Mouse (Mus musculus): ENCODE data around the gene Zfp697. TPM values are rescaled to one million over a fixed set of nuclear protein-coding genes. Genes with fewer than 3 reads are reported as not detected.

Zfp697 gene
- polyA plus RNA-seq, 1 experiment from 2014 or later, result 5.4 TPM

- H3K27me3 ChIP-seq (ENCODE audit: control insufficient read depth, insufficient read depth, low read length), result no peaks in the 10 kb centered on the region
- H3K36me3 ChIP-seq (ENCODE audit: control insufficient read depth, insufficient read depth, low read length), result no peaks in the 10 kb centered on the region
- no peaks in the 10 kb centered on the region for H3K9me3 ChIP-seq (replicated peaks; ENCODE audit: control insufficient read depth, low read length)
- H3K9ac ChIP-seq (ENCODE audit: low read length), result no peak overlapping the region
- ATAC-seq (ENCODE audit: insufficient read depth, low FRiP score), result no peak
- H3K27ac ChIP-seq (ENCODE audit: low read length), result no peak overlapping the region
- H3K4me2 ChIP-seq (ENCODE audit: low read depth, low read length), result no peak overlapping the region
- WGBS, result 84% methylated on average over 17 of the region's 17 CpGs
- no peak overlapping the region for H3K4me3 ChIP-seq (replicated peaks; ENCODE audit: low read length)
- peaks cover 22% of the 10 kb centered on the region for H3K4me1 ChIP-seq (ENCODE audit: control insufficient read depth, insufficient read depth, low read length)
Measured at GRCm38 (mm10) chr3:98340818-98341594, 41.3 kb upstream of the Zfp697 start.

GRCm38 (mm10) chr3:98343235-98343634 lies 39.0 kb upstream of the Zfp697 start:
- Histone ChIP-seq H3K36me3 (ENCODE audit: control insufficient read depth, insufficient read depth, low read length) (no peaks in the 10 kb centered on the region), H3K4me2 (ENCODE audit: low read depth, low read length) (no peak overlapping the region), H3K9ac (ENCODE audit: low read length) (no peak overlapping the region), H3K4me1 (ENCODE audit: control insufficient read depth, insufficient read depth, low read length) (0 out of 2 replicates have a peak, but pooled peaks cover 3% of the 10 kb centered on the region), H3K27ac (ENCODE audit: low read length) (no peak overlapping the region), H3K27me3 (ENCODE audit: control insufficient read depth, insufficient read depth, low read length) (no peaks in the 10 kb centered on the region), H3K4me3 (replicated peaks; ENCODE audit: low read length) (no peak overlapping the region), H3K9me3 (replicated peaks; ENCODE audit: control insufficient read depth, low read length) (no peaks in the 10 kb centered on the region)
- 77% methylated on average over 3 of the region's 3 CpGs for WGBS
- no peak for ATAC-seq (ENCODE audit: insufficient read depth, low FRiP score)

GRCm38 (mm10) chr3:98348106-98348505 lies 34.2 kb upstream of the Zfp697 start:
- Histone ChIP-seq H3K9ac (ENCODE audit: low read length) (no peak overlapping the region), H3K9me3 (replicated peaks; ENCODE audit: control insufficient read depth, low read length) (no peaks in the 10 kb centered on the region), H3K36me3 (ENCODE audit: control insufficient read depth, insufficient read depth, low read length) (no peaks in the 10 kb centered on the region), H3K4me1 (ENCODE audit: control insufficient read depth, insufficient read depth, low read length) (no peaks in the 10 kb centered on the region), H3K27me3 (ENCODE audit: control insufficient read depth, insufficient read depth, low read length) (0 out of 2 replicates have a peak, but pooled peaks cover 4% of the 10 kb centered on the region), H3K27ac (ENCODE audit: low read length) (no peak overlapping the region), H3K4me3 (replicated peaks; ENCODE audit: low read length) (no peak overlapping the region), H3K4me2 (ENCODE audit: low read depth, low read length) (no peak overlapping the region)
- WGBS, result 65% methylated on average over 6 of the region's 6 CpGs
- no peak for ATAC-seq (ENCODE audit: insufficient read depth, low FRiP score)

GRCm38 (mm10) chr3:98348705-98349104 lies 33.6 kb upstream of the Zfp697 start:
- Histone ChIP-seq H3K27ac (ENCODE audit: low read length) (no peak overlapping the region), H3K27me3 (ENCODE audit: control insufficient read depth, insufficient read depth, low read length) (0 out of 2 replicates have a peak, but pooled peaks cover 4% of the 10 kb centered on the region), H3K36me3 (ENCODE audit: control insufficient read depth, insufficient read depth, low read length) (no peaks in the 10 kb centered on the region), H3K9me3 (replicated peaks; ENCODE audit: control insufficient read depth, low read length) (no peaks in the 10 kb centered on the region), H3K4me1 (ENCODE audit: control insufficient read depth, insufficient read depth, low read length) (no peaks in the 10 kb centered on the region), H3K4me2 (ENCODE audit: low read depth, low read length) (no peak overlapping the region), H3K9ac (ENCODE audit: low read length) (no peak overlapping the region), H3K4me3 (replicated peaks; ENCODE audit: low read length) (no peak overlapping the region)
- WGBS, result 17% methylated on average over 7 of the region's 8 CpGs
- ATAC-seq (ENCODE audit: insufficient read depth, low FRiP score), result no peak

- H3K9me3 ChIP-seq (replicated peaks; ENCODE audit: control insufficient read depth, low read length), result no peaks in the 10 kb centered on the region
- ATAC-seq (ENCODE audit: insufficient read depth, low FRiP score), result no peak
- H3K27me3 ChIP-seq (ENCODE audit: control insufficient read depth, insufficient read depth, low read length), result 0 out of 2 replicates have a peak, but pooled peaks cover 4% of the 10 kb centered on the region
- no peak overlapping the region for H3K4me3 ChIP-seq (replicated peaks; ENCODE audit: low read length)
- no peaks in the 10 kb centered on the region for H3K4me1 ChIP-seq (ENCODE audit: control insufficient read depth, insufficient read depth, low read length)
- H3K36me3 ChIP-seq (ENCODE audit: control insufficient read depth, insufficient read depth, low read length), result no peaks in the 10 kb centered on the region
- 28% methylated on average over 7 of the region's 7 CpGs for WGBS
- no peak overlapping the region for H3K4me2 ChIP-seq (ENCODE audit: low read depth, low read length)
- no peak overlapping the region for H3K9ac ChIP-seq (ENCODE audit: low read length)
- no peak overlapping the region for H3K27ac ChIP-seq (ENCODE audit: low read length)
Measured at GRCm38 (mm10) chr3:98353892-98354291, 28.4 kb upstream of the Zfp697 start.

GRCm38 (mm10) chr3:98355344-98356025 lies 26.8 kb upstream of the Zfp697 start:
- H3K4me1 ChIP-seq (ENCODE audit: control insufficient read depth, insufficient read depth, low read length), result no peaks in the 10 kb centered on the region
- ATAC-seq (ENCODE audit: insufficient read depth, low FRiP score), result no peak
- no peak overlapping the region for H3K9ac ChIP-seq (ENCODE audit: low read length)
- H3K4me2 ChIP-seq (ENCODE audit: low read depth, low read length), result no peak overlapping the region
- H3K36me3 ChIP-seq (ENCODE audit: control insufficient read depth, insufficient read depth, low read length), result no peaks in the 10 kb centered on the region
- H3K9me3 ChIP-seq (replicated peaks; ENCODE audit: control insufficient read depth, low read length), result no peaks in the 10 kb centered on the region
- no peak overlapping the region for H3K27ac ChIP-seq (ENCODE audit: low read length)
- H3K27me3 ChIP-seq (ENCODE audit: control insufficient read depth, insufficient read depth, low read length), result 0 out of 2 replicates have a peak, but pooled peaks cover 4% of the 10 kb centered on the region
- no peak overlapping the region for H3K4me3 ChIP-seq (replicated peaks; ENCODE audit: low read length)
- WGBS, result 59% methylated on average over 10 of the region's 10 CpGs

- H3K4me2 ChIP-seq (ENCODE audit: low read depth, low read length), result no peak overlapping the region
- no peak overlapping the region for H3K27ac ChIP-seq (ENCODE audit: low read length)
- no peaks in the 10 kb centered on the region for H3K36me3 ChIP-seq (ENCODE audit: control insufficient read depth, insufficient read depth, low read length)
- H3K9me3 ChIP-seq (replicated peaks; ENCODE audit: control insufficient read depth, low read length), result no peaks in the 10 kb centered on the region
- H3K4me1 ChIP-seq (ENCODE audit: control insufficient read depth, insufficient read depth, low read length), result no peaks in the 10 kb centered on the region
- WGBS, result 59% methylated on average over 6 of the region's 6 CpGs
- ATAC-seq (ENCODE audit: insufficient read depth, low FRiP score), result no peak
- H3K27me3 ChIP-seq (ENCODE audit: control insufficient read depth, insufficient read depth, low read length), result no peaks in the 10 kb centered on the region
- no peak overlapping the region for H3K4me3 ChIP-seq (replicated peaks; ENCODE audit: low read length)
- no peak overlapping the region for H3K9ac ChIP-seq (ENCODE audit: low read length)
Measured at GRCm38 (mm10) chr3:98356026-98356365, 26.3 kb upstream of the Zfp697 start.

GRCm38 (mm10) chr3:98356632-98357370 lies 25.5 kb upstream of the Zfp697 start:
- Histone ChIP-seq H3K4me1 (ENCODE audit: control insufficient read depth, insufficient read depth, low read length) (no peaks in the 10 kb centered on the region), H3K4me3 (replicated peaks; ENCODE audit: low read length) (no peak overlapping the region), H3K9ac (ENCODE audit: low read length) (no peak overlapping the region), H3K4me2 (ENCODE audit: low read depth, low read length) (no peak overlapping the region), H3K9me3 (replicated peaks; ENCODE audit: control insufficient read depth, low read length) (no peaks in the 10 kb centered on the region), H3K36me3 (ENCODE audit: control insufficient read depth, insufficient read depth, low read length) (no peaks in the 10 kb centered on the region), H3K27me3 (ENCODE audit: control insufficient read depth, insufficient read depth, low read length) (no peaks in the 10 kb centered on the region), H3K27ac (ENCODE audit: low read length) (no peak overlapping the region)
- ATAC-seq (ENCODE audit: insufficient read depth, low FRiP score), result no peak
- WGBS, result 66% methylated on average over 3 of the region's 3 CpGs

- no peaks in the 10 kb centered on the region for H3K36me3 ChIP-seq (ENCODE audit: control insufficient read depth, insufficient read depth, low read length)
- H3K4me1 ChIP-seq (ENCODE audit: control insufficient read depth, insufficient read depth, low read length), result no peaks in the 10 kb centered on the region
- H3K9ac ChIP-seq (ENCODE audit: low read length), result no peak overlapping the region
- ATAC-seq (ENCODE audit: insufficient read depth, low FRiP score), result no peak
- H3K27me3 ChIP-seq (ENCODE audit: control insufficient read depth, insufficient read depth, low read length), result no peaks in the 10 kb centered on the region
- H3K4me3 ChIP-seq (replicated peaks; ENCODE audit: low read length), result no peak overlapping the region
- no peaks in the 10 kb centered on the region for H3K9me3 ChIP-seq (replicated peaks; ENCODE audit: control insufficient read depth, low read length)
- 36% methylated on average over 2 of the region's 2 CpGs for WGBS
- no peak overlapping the region for H3K27ac ChIP-seq (ENCODE audit: low read length)
- H3K4me2 ChIP-seq (ENCODE audit: low read depth, low read length), result no peak overlapping the region
Measured at GRCm38 (mm10) chr3:98362753-98363152, 19.5 kb upstream of the Zfp697 start.

All from stomach, embryonic 16.5 days (tissue).